Comparison of ENCODE assay signal across 7 mouse cellular contexts in genomic region chr16:8823661-8824060, GRCm38 (mm10). TPM values are rescaled to one million over a fixed set of nuclear protein-coding genes. Genes with fewer than 3 reads are reported as not detected.
DNase-seq lines count a peak whose midpoint lies in the region; ATAC-seq and TF ChIP-seq lines count a peak whose summit lies in the region.

No protein-coding gene starts in this region.

- no peak overlapping the region for H3K4me3 ChIP-seq in midbrain, postnatal 0 days (ENCODE audit: low read depth, low read length)
- H3K4me3 ChIP-seq in midbrain, embryonic 16.5 days (ENCODE audit: low read depth, low read length): no peak overlapping the region
- no peak overlapping the region for H3K4me3 ChIP-seq in intestine, embryonic 16.5 days (ENCODE audit: low read length)
- no peak overlapping the region for H3K4me3 ChIP-seq in left cerebral cortex, adult 2 months

- no peaks in the 10 kb centered on the region for H3K36me3 ChIP-seq in midbrain, postnatal 0 days (ENCODE audit: insufficient read depth, low read length)
- H3K36me3 ChIP-seq in midbrain, embryonic 16.5 days (ENCODE audit: control insufficient read depth, insufficient read depth, low read length): no peaks in the 10 kb centered on the region
- H3K36me3 ChIP-seq in intestine, embryonic 16.5 days (ENCODE audit: control insufficient read depth, insufficient read depth, low read length): no peaks in the 10 kb centered on the region
- H3K36me3 ChIP-seq in splenic B cell, adult 2 months (ENCODE audit: control insufficient read depth, insufficient read depth, low read length, poor library complexity, severe bottlenecking): no peaks in the 10 kb centered on the region

- H3K27me3 ChIP-seq in midbrain, postnatal 0 days (ENCODE audit: insufficient read depth, low read length): no peaks in the 10 kb centered on the region
- H3K27me3 ChIP-seq in midbrain, embryonic 16.5 days (ENCODE audit: control insufficient read depth, insufficient read depth, low read depth, low read length): no peaks in the 10 kb centered on the region
- no peaks in the 10 kb centered on the region for H3K27me3 ChIP-seq in intestine, embryonic 16.5 days (replicated peaks; ENCODE audit: control insufficient read depth, insufficient read depth, low read length)
- no peaks in the 10 kb centered on the region for H3K27me3 ChIP-seq in splenic B cell, adult 2 months (ENCODE audit: control insufficient read depth, insufficient read depth, low read length, poor library complexity, severe bottlenecking)

- DNase-seq in midbrain, postnatal 0 days (ENCODE audit: low spot score): peak; percentile 7
- peak; percentile 8 for DNase-seq in T-cell, adult 2 months (ENCODE audit: low spot score)
- peak; percentile 61 for DNase-seq in splenic B cell, adult 2 months (ENCODE audit: low read depth, low spot score)
- DNase-seq in right cerebral cortex, postnatal 10 days (ENCODE audit: low spot score in 2 of 2): no peak
- DNase-seq in left cerebral cortex, adult 2 months (ENCODE audit: extremely low spot score in 1 of 2, low spot score in 2 of 2): no peak

- H3K4me1 ChIP-seq in midbrain, postnatal 0 days (ENCODE audit: insufficient read depth, low read length): no peaks in the 10 kb centered on the region
- H3K4me1 ChIP-seq in midbrain, embryonic 16.5 days (ENCODE audit: control insufficient read depth, insufficient read depth, low read length): no peaks in the 10 kb centered on the region
- no peaks in the 10 kb centered on the region for H3K4me1 ChIP-seq in intestine, embryonic 16.5 days (ENCODE audit: control insufficient read depth, insufficient read depth, low read length)

- no peak for TF ChIP-seq CTCF in midbrain, postnatal 0 days (IDR thresholded peaks at IDR 0.05)
- TF ChIP-seq CTCF in left cerebral cortex, adult 2 months (IDR thresholded peaks at IDR 0.05): no peak

- 78% methylated on average over 2 of the region's 2 CpGs for WGBS in midbrain, postnatal 0 days
- 71% methylated on average over 2 of the region's 2 CpGs for WGBS in midbrain, embryonic 16.5 days
- WGBS in intestine, embryonic 16.5 days: 66% methylated on average over 2 of the region's 2 CpGs

- H3K27ac ChIP-seq in midbrain, postnatal 0 days (ENCODE audit: low read depth, low read length): no peak overlapping the region
- H3K27ac ChIP-seq in midbrain, embryonic 16.5 days (ENCODE audit: low read length): no peak overlapping the region
- H3K27ac ChIP-seq in intestine, embryonic 16.5 days (ENCODE audit: low read length): no peak overlapping the region
- H3K27ac ChIP-seq in left cerebral cortex, adult 2 months: no peak overlapping the region

- H3K9me3 ChIP-seq in midbrain, postnatal 0 days (ENCODE audit: low read length): no peaks in the 10 kb centered on the region
- no peaks in the 10 kb centered on the region for H3K9me3 ChIP-seq in midbrain, embryonic 16.5 days (replicated peaks; ENCODE audit: control insufficient read depth, low read length, poor library complexity, severe bottlenecking)
- H3K9me3 ChIP-seq in intestine, embryonic 16.5 days (ENCODE audit: control insufficient read depth, low read length): no peaks in the 10 kb centered on the region

- no peak for ATAC-seq in midbrain, postnatal 0 days (ENCODE audit: low FRiP score)
- ATAC-seq in midbrain, embryonic 16.5 days: no peak
- ATAC-seq in intestine, embryonic 16.5 days: peak; percentile 62

- intact Hi-C loops in left cerebral cortex, adult 2 months (cut with DNase I): no loop called here

- H3K4me2 ChIP-seq in midbrain, postnatal 0 days (ENCODE audit: low read depth, low read length, poor library complexity, severe bottlenecking): no peak overlapping the region
- no peak overlapping the region for H3K4me2 ChIP-seq in midbrain, embryonic 16.5 days (ENCODE audit: low read length)
- H3K4me2 ChIP-seq in intestine, embryonic 16.5 days (ENCODE audit: low read depth, low read length): no peak overlapping the region

- H3K9ac ChIP-seq in midbrain, postnatal 0 days (replicated peaks; ENCODE audit: low read length, poor library complexity, severe bottlenecking): no peak overlapping the region
- no peak overlapping the region for H3K9ac ChIP-seq in midbrain, embryonic 16.5 days (ENCODE audit: low read depth, low read length)
- H3K9ac ChIP-seq in intestine, embryonic 16.5 days (ENCODE audit: low read depth, low read length): no peak overlapping the region

RNA-seq across cellular contexts. Expression of gene 1810013L24Rik, which starts 6.2 kb away (rescaled TPM):
- total RNA-seq in midbrain, postnatal 0 days (2014; rRNA removed): 64.0 and 73.2 TPM in 2 replicates
- polyA plus RNA-seq in midbrain, postnatal 0 days (2015; fragmentation: Nextera tagmentation; extraction: Ambion mirVana): 12.0 and 13.6 TPM in 2 replicates
- polyA plus RNA-seq in midbrain, embryonic 16.5 days (2015; fragmentation: Nextera tagmentation; extraction: Ambion mirVana): 26.0 and 27.8 TPM in 2 replicates
- 11.9 and 12.1 TPM in 2 replicates for polyA plus RNA-seq in intestine, embryonic 16.5 days (2015; fragmentation: Nextera tagmentation; extraction: Ambion mirVana)
- 100 to 1,000 TPM; 111 TPM for total RNA-seq in left cerebral cortex, adult 2 months (2021)

RNA-seq across cellular contexts. Expression of gene Usp7, which starts 31.6 kb away (rescaled TPM):
- 116 and 129 TPM in 2 replicates for total RNA-seq in midbrain, postnatal 0 days (2014; rRNA removed)
- 17.0 and 21.8 TPM in 2 replicates for polyA plus RNA-seq in midbrain, postnatal 0 days (2015; fragmentation: Nextera tagmentation; extraction: Ambion mirVana)
- 26.5 and 31.2 TPM in 2 replicates for polyA plus RNA-seq in midbrain, embryonic 16.5 days (2015; fragmentation: Nextera tagmentation; extraction: Ambion mirVana)
- polyA plus RNA-seq in intestine, embryonic 16.5 days (2015; fragmentation: Nextera tagmentation; extraction: Ambion mirVana): 16.1 and 19.1 TPM in 2 replicates
- 100 to 1,000 TPM; 167 to 182 TPM for total RNA-seq in left cerebral cortex, adult 2 months (2021)

Comparison
In these comparisons a context has a peak if more than half of its experiments do, and no peak if none do; other contexts are left out.
1. DNase-seq: peak in midbrain, postnatal 0 days (single experiment), T-cell, adult 2 months (single experiment) and splenic B cell, adult 2 months (single experiment); none in right cerebral cortex, postnatal 10 days (0 of 2) and left cerebral cortex, adult 2 months (0 of 2).